Mouse (Mus musculus) E14TG2a.4 (cell line): ENCODE measurements around the gene Uap1l1.
"Not testable (repeated sequence)": the region's sequence is repeated elsewhere in the genome, so short reads cannot be mapped to it uniquely, and the experiment has no call there.

Source experiments
- H3K27me3 ChIP-seq: 2 replicates; pipeline ENCODE4 v1.6.1; 2014; ENCODE audit warnings: low read length, control low read depth; ENCODE audit not compliant: insufficient read depth
- H3K36me3 ChIP-seq: 2 replicates; pipeline ENCODE4 v1.6.1; 2014; ENCODE audit warnings: low read length, control low read depth; ENCODE audit not compliant: insufficient read depth
- H3K4me1 ChIP-seq: replicated peaks from 2 replicates; pipeline ENCODE4 v1.6.1; 2014; ENCODE audit warnings: low read depth, low read length, control low read depth
- H3K4me3 ChIP-seq: replicated peaks from 2 replicates; pipeline ENCODE4 v1.5.1; 2014; ENCODE audit warnings: mild to moderate bottlenecking, low read length
- H3K9me3 ChIP-seq: 2 replicates; pipeline ENCODE4 v1.6.1; 2014; ENCODE audit warnings: low read length, control low read depth
- CTCF ChIP-seq: conservative IDR thresholded peaks from 2 replicates; pipeline ENCODE4 v1.5.1; 2014; ENCODE audit warnings: low read length
- NANOG ChIP-seq: IDR thresholded peaks from 2 replicates; pipeline ENCODE4 v1.6.1; 2014; ENCODE audit warnings: borderline replicate concordance, low read length, mixed read lengths
- POU5F1 ChIP-seq: IDR thresholded peaks from 2 replicates; pipeline ENCODE4 v1.6.1; 2014; ENCODE audit warnings: low read length, borderline replicate concordance

Uap1l1 gene

DNA sequence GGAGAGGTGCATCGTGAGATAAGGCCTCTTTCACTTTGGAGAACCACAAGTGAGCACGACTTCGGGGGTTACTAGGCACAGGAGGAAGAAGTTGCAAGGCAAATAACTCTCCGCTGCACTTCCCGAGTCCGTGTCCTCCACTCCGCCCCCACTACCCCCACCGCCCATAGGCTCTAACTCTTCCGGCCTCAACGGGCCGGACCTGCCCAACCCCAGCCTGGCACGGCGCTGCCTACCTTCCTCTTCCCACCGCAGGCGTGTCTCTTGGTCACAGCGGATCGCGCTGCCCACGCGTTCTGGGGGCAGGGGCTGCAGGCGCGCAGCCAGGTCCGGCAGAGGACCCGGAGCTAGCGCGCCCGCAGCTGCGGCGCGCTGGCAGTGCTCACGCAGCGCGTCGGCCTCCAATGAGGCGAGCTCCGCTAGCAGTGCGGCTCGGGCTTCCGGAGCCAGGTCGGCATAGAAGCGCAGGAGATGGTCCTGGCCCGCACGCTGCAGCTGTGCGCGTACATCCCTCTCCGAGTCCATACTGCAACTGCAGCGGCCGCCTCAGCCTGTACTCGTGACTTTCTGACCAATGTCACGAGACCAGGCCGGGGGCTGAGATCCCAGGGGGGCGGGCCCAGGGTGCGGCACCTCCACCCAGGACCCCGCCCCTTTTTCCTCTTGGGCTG lies at the start of gene Uap1l1:
Gene Uap1l1 (minus strand): TSS at position 592 of the 671 bp plus-strand sequence.
- Histone ChIP-seq H3K9me3 (no peaks in the 10 kb centered on the region), H3K4me3 (peak within 1 kb of the TSS; percentile 95)
- no peak for TF ChIP-seq POU5F1

DNA sequence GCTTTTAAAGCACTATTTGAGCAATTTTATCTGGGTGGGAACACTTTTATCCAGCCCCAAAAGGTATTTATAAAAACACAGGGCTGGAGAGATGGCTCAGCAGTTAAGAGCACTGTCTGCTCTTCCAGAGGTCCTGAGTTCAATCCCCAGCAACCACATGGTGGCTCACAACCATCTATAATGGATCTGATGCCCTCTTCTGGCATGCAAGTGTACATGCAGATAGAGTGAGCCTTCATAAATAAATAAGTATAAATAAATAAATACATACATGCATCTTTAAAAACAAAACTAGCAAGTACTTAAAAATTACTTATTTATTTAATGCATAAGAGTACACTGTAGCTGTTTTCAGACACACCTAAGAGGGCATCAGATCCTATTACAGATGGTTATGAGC lies 48.0 kb upstream of the Uap1l1 start:
- not testable (repeated sequence) for H3K36me3 ChIP-seq, H3K9me3 ChIP-seq, H3K27me3 ChIP-seq, H3K4me3 ChIP-seq
- H3K4me1 ChIP-seq: peaks cover 13% of the 10 kb centered on the region

More for the DNA sequence above, at the start of gene Uap1l1:
- peaks cover 45% of the 10 kb centered on the region for H3K36me3 ChIP-seq
- peaks cover 24% of the 10 kb centered on the region for H3K27me3 ChIP-seq
- H3K4me1 ChIP-seq: peaks cover 34% of the 10 kb centered on the region

DNA sequence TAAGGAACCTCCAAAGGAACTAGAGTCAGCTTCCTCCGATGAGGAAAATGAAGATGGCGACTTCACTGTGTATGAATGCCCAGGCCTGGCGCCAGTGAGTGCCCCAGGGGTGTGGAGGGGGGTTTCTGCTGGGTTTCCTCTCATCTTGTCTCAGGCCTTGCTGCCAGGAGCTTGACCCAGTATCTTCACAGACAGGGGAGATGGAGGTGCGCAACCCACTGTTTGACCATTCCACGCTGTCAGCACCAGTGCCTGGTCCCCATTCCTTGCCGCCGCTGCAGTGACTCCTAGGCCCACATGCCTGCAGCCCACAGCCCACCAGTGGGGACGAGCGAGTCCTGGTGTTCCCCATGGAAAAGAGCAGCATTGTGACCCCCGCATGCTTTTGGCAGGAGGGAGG lies 43.4 kb upstream of the Uap1l1 start:
- H3K9me3 ChIP-seq: no peaks in the 10 kb centered on the region
- peak overlapping the region; percentile 11; the same call in 1 of the 2 replicates for H3K4me3 ChIP-seq
- TF ChIP-seq NANOG (no peak), CTCF (no peak), POU5F1 (no peak)
- H3K36me3 ChIP-seq: peaks cover 6% of the 10 kb centered on the region; the same call in 1 of the 2 replicates
- H3K4me1 ChIP-seq: peaks cover 34% of the 10 kb centered on the region
- H3K27me3 ChIP-seq: peaks cover 14% of the 10 kb centered on the region

GRCm38 (mm10) chr2:25403994-25404393 lies 38.5 kb upstream of the Uap1l1 start:
- Histone ChIP-seq H3K4me1 (peaks cover 53% of the 10 kb centered on the region), H3K4me3 (0 out of 2 replicates have a peak overlapping the region, but pooled peaks have one; percentile 91), H3K36me3 (no peaks in the 10 kb centered on the region), H3K27me3 (peaks cover 57% of the 10 kb centered on the region), H3K9me3 (no peaks in the 10 kb centered on the region)
- TF ChIP-seq POU5F1: no peak
- TF ChIP-seq NANOG: no peak
- TF ChIP-seq CTCF: no peak

- peaks cover 66% of the 10 kb centered on the region for H3K27me3 ChIP-seq
- peaks cover 46% of the 10 kb centered on the region for H3K4me1 ChIP-seq
- TF ChIP-seq POU5F1 (no peak), CTCF (no peak), NANOG (no peak)
- no peaks in the 10 kb centered on the region for H3K9me3 ChIP-seq
- H3K36me3 ChIP-seq: no peaks in the 10 kb centered on the region
- H3K4me3 ChIP-seq: peak overlapping the region; percentile 91
Observed at GRCm38 (mm10) chr2:25402972-25403601, 37.6 kb upstream of the Uap1l1 start.

DNA sequence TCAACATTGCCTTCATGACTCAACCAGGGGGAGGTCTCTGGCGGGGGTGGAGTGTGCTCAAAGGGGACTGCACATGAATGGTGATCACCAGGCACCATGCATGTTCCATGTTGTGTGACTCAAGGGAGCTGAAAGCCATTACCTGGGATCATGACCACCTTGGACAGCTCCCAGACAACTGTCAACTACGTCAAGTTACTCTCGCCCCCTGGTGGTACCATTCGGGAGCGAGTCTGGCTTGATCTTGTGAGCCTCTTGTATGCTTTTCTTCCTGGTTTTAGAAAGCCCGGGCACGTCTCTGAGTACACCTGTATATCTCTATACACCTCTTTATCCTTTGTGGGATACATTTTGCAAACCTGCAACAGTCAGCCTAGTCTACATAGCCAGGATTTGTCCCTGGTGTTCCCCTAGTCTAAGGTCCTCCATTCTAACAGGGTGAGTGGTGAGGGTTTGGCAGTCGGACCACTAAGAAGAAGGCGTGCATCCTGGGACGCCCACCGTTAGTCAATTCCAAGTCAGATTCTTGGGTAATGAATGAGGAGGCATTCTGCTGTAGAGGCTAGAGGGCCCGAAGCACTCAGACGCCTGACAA lies 37.0 kb upstream of the Uap1l1 start:
- TF ChIP-seq CTCF (peak; percentile 83), NANOG (no peak), POU5F1 (no peak)
- no peaks in the 10 kb centered on the region for H3K9me3 ChIP-seq
- H3K36me3 ChIP-seq: no peaks in the 10 kb centered on the region
- H3K27me3 ChIP-seq: peaks cover 72% of the 10 kb centered on the region
- peak overlapping the region; percentile 91 for H3K4me3 ChIP-seq
- H3K4me1 ChIP-seq: peaks cover 41% of the 10 kb centered on the region

- TF ChIP-seq NANOG (no peak), CTCF (peak; percentile 77)
- peaks cover 50% of the 10 kb centered on the region for H3K4me1 ChIP-seq
- no peaks in the 10 kb centered on the region for H3K36me3 ChIP-seq
- H3K4me3 ChIP-seq: peak overlapping the region; percentile 67
- H3K27me3 ChIP-seq: peaks cover 84% of the 10 kb centered on the region
- H3K9me3 ChIP-seq: no peaks in the 10 kb centered on the region
Observed at GRCm38 (mm10) chr2:25400764-25401163, 35.3 kb upstream of the Uap1l1 start.

- Histone ChIP-seq H3K4me3 (peak overlapping the region; percentile 67), H3K36me3 (no peaks in the 10 kb centered on the region), H3K9me3 (no peaks in the 10 kb centered on the region), H3K27me3 (peaks cover 89% of the 10 kb centered on the region), H3K4me1 (peaks cover 54% of the 10 kb centered on the region)
- no peak for TF ChIP-seq NANOG
- no peak for TF ChIP-seq CTCF
- no peak for TF ChIP-seq POU5F1
Observed at GRCm38 (mm10) chr2:25400291-25400690, 34.8 kb upstream of the Uap1l1 start.

GRCm38 (mm10) chr2:25399051-25399450 lies 33.6 kb upstream of the Uap1l1 start, which contains the start of gene Npdc1:
Gene Npdc1, plus strand, starts transcription at chr2:25399351.
- TF ChIP-seq CTCF (no peak), POU5F1 (no peak), NANOG (no peak)
- Histone ChIP-seq H3K4me1 (peaks cover 56% of the 10 kb centered on the region), H3K4me3 (peak within 1 kb of the TSS; percentile 67; the same call in 1 of the 2 replicates), H3K27me3 (peaks cover 93% of the 10 kb centered on the region), H3K9me3 (no peaks in the 10 kb centered on the region), H3K36me3 (no peaks in the 10 kb centered on the region)
